Mouse (Mus musculus) forebrain, embryonic 13.5 days (tissue): ENCODE data around the gene Kirrel2. TPM values are rescaled to one million over a fixed set of nuclear protein-coding genes. Genes with fewer than 3 reads are reported as not detected.
A peak's percentile ranks its signal among the peaks of the same experiment; 100 is the strongest.
"Not testable (repeated sequence)": the region's sequence is repeated elsewhere in the genome, so short reads cannot be mapped to it uniquely, and the experiment has no call there.

Experiments
- ATAC-seq: fragments of 200-750 bp; cut with Nextera tagmentation; 2 replicates; pipeline ENCODE4 v1.8.0; 2017
- H3K27ac ChIP-seq: fragments of 300-500 bp; sonication (generic); 2 replicates; pipeline ENCODE4 v1.5.1; 2015; ENCODE audit warnings: inconsistent platforms, mild to moderate bottlenecking, moderate library complexity
- H3K27me3 ChIP-seq: fragments of 300-500 bp; sonication (generic); 2 replicates; pipeline ENCODE4 v1.6.1; 2015; ENCODE audit warnings: mild to moderate bottlenecking, inconsistent platforms
- H3K36me3 ChIP-seq: fragments of 300-500 bp; sonication (generic); 2 replicates; pipeline ENCODE4 v1.6.1; 2015; ENCODE audit warnings: mild to moderate bottlenecking, inconsistent platforms; ENCODE audit not compliant: poor library complexity, severe bottlenecking
- H3K4me1 ChIP-seq: fragments of 300-500 bp; sonication (generic); 2 replicates; pipeline ENCODE4 v1.6.1; 2015; ENCODE audit warnings: inconsistent platforms
- H3K4me2 ChIP-seq: fragments of 300-500 bp; sonication (generic); 2 replicates; pipeline ENCODE4 v1.6.1; 2015; ENCODE audit warnings: inconsistent platforms, mild to moderate bottlenecking, moderate library complexity
- H3K4me3 ChIP-seq: fragments of 300-500 bp; sonication (generic); 2 replicates; pipeline ENCODE4 v1.5.1; 2015; ENCODE audit warnings: mild to moderate bottlenecking, inconsistent platforms
- H3K9ac ChIP-seq: fragments of 300-500 bp; sonication (generic); 2 replicates; pipeline ENCODE4 v1.6.1; 2015; ENCODE audit warnings: mild to moderate bottlenecking, inconsistent platforms
- H3K9me3 ChIP-seq: fragments of 300-500 bp; sonication (generic); replicated peaks from 2 replicates; pipeline ENCODE4 v1.6.1; 2016; ENCODE audit warnings: inconsistent platforms
- WGBS: fragments of 180-500 bp; shearing (Covaris S2); methylation state at CpG from one replicate; pipeline ENCODE4 v1.1.7; 2015; 5-methylcytosine and 5-hydroxymethylcytosine counted together
- polyA plus RNA-seq: library from polyadenylated mRNA; unstranded; fragments of >200 nt; fragmentation: Nextera tagmentation; extraction: Ambion mirVana; gene quantifications from 2 replicates; pipeline ENCODE4 v1.2.1, GENCODE M21; 2015

Kirrel2 gene
- polyA plus RNA-seq, result 0.36 and 0.65 TPM in 2 replicates

- H3K4me3 ChIP-seq, result peak within 1 kb of the TSS; percentile 27
- peaks cover 100% of the 10 kb centered on the region for H3K27me3 ChIP-seq
- peak; percentile 84 for ATAC-seq
- H3K9ac ChIP-seq, result peak within 1 kb of the TSS; percentile 48
- no peaks in the 10 kb centered on the region for H3K9me3 ChIP-seq
- H3K4me1 ChIP-seq, result peaks cover 35% of the 10 kb centered on the region
- H3K36me3 ChIP-seq, result no peaks in the 10 kb centered on the region
- 2% methylated on average over 16 of the region's 16 CpGs for WGBS
- H3K4me2 ChIP-seq, result peak within 1 kb of the TSS; percentile 54
- H3K27ac ChIP-seq, result no peak within 1 kb of the TSS
Observed at GRCm38 (mm10) chr7:30457629-30458330, at the start of gene Kirrel2, which contains the start of gene Nphs1. Gene Kirrel2 (minus strand): TSS chr7:30457690. Gene Nphs1 (plus strand): TSS chr7:30458315.

DNA sequence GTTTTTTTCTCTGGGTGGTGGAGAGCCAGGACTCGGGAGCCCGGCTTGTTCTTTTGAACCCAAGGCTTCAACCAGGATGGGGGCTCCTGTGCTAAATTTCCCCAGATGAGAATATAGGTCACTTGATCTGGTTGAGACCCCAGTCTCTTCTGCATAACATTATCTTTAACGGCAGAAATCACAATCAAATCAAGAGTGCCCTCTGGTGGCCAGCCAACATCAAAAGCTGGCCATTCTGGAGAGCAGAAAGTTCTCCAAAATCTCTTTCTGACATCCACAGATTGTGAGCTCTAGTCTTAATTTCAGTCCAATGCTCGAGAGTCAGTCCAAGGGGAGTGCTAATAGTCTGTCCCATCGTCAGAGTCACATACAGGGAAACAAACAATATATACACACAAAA is 43.7 kb upstream of the Kirrel2 start:
- H3K9me3 ChIP-seq, H3K4me1 ChIP-seq, H3K4me3 ChIP-seq, ATAC-seq, H3K4me2 ChIP-seq, H3K36me3 ChIP-seq, H3K27ac ChIP-seq, H3K9ac ChIP-seq, H3K27me3 ChIP-seq: not testable (repeated sequence)
- 69% methylated on average over 5 of the region's 5 CpGs for WGBS

GRCm38 (mm10) chr7:30495506-30496042 is 38.1 kb upstream of the Kirrel2 start:
- H3K27ac ChIP-seq, H3K9me3 ChIP-seq, H3K27me3 ChIP-seq, H3K4me2 ChIP-seq, ATAC-seq, H3K4me1 ChIP-seq, H3K36me3 ChIP-seq, H3K4me3 ChIP-seq, H3K9ac ChIP-seq: not testable (repeated sequence)
- WGBS, result 59% methylated on average over 5 of the region's 5 CpGs

- Histone ChIP-seq H3K9me3 (no peaks in the 10 kb centered on the region), H3K9ac (no peak within 1 kb of the TSS), H3K4me2 (no peak within 1 kb of the TSS), H3K4me1 (no peaks in the 10 kb centered on the region), H3K36me3 (no peaks in the 10 kb centered on the region), H3K4me3 (no peak within 1 kb of the TSS), H3K27ac (no peak within 1 kb of the TSS), H3K27me3 (peaks cover 6% of the 10 kb centered on the region; the same call in 1 of the 2 replicates)
- WGBS, result 55% methylated on average over 11 of the region's 11 CpGs
- no peak for ATAC-seq
Observed at GRCm38 (mm10) chr7:30493401-30493931, 36.0 kb upstream of the Kirrel2 start, which contains the start of gene Prodh2. Gene Prodh2 (plus strand): TSS chr7:30493622.

GRCm38 (mm10) chr7:30492765-30493164 is 35.3 kb upstream of the Kirrel2 start:
- H3K27me3 ChIP-seq, result peaks cover 6% of the 10 kb centered on the region; the same call in 1 of the 2 replicates
- H3K9ac ChIP-seq, result no peak overlapping the region
- H3K27ac ChIP-seq, result no peak overlapping the region
- H3K4me2 ChIP-seq, result no peak overlapping the region
- WGBS, result 19% methylated on average over 4 of the region's 4 CpGs
- H3K9me3 ChIP-seq, result no peaks in the 10 kb centered on the region
- peak; percentile 50; the same call in 1 of the 2 replicates for ATAC-seq
- H3K36me3 ChIP-seq, result no peaks in the 10 kb centered on the region
- H3K4me3 ChIP-seq, result no peak overlapping the region
- no peaks in the 10 kb centered on the region for H3K4me1 ChIP-seq

- Histone ChIP-seq H3K9ac (no peak overlapping the region), H3K4me3 (no peak overlapping the region), H3K9me3 (no peaks in the 10 kb centered on the region), H3K36me3 (no peaks in the 10 kb centered on the region), H3K4me2 (no peak overlapping the region), H3K4me1 (no peaks in the 10 kb centered on the region), H3K27me3 (peaks cover 6% of the 10 kb centered on the region; the same call in 1 of the 2 replicates), H3K27ac (no peak overlapping the region)
- 18% methylated on average over 6 of the region's 6 CpGs for whole genome bisulfite sequencing
- ATAC-seq, result no peak
Observed at GRCm38 (mm10) chr7:30490957-30491307, 33.4 kb upstream of the Kirrel2 start.

GRCm38 (mm10) chr7:30490251-30490956 is 32.9 kb upstream of the Kirrel2 start:
- H3K4me1 ChIP-seq, result no peaks in the 10 kb centered on the region
- no peaks in the 10 kb centered on the region for H3K36me3 ChIP-seq
- H3K9ac ChIP-seq, result no peak overlapping the region
- H3K27me3 ChIP-seq, result peaks cover 6% of the 10 kb centered on the region; the same call in 1 of the 2 replicates
- ATAC-seq, result no peak
- no peak overlapping the region for H3K4me2 ChIP-seq
- no peak overlapping the region for H3K27ac ChIP-seq
- WGBS, result 37% methylated on average over 16 of the region's 16 CpGs
- H3K4me3 ChIP-seq, result no peak overlapping the region
- H3K9me3 ChIP-seq, result no peaks in the 10 kb centered on the region

GRCm38 (mm10) chr7:30484250-30484649 is 26.8 kb upstream of the Kirrel2 start:
- Histone ChIP-seq H3K36me3 (no peaks in the 10 kb centered on the region), H3K4me1 (no peaks in the 10 kb centered on the region), H3K9ac (no peak overlapping the region), H3K4me2 (no peak overlapping the region), H3K27me3 (peaks cover 20% of the 10 kb centered on the region), H3K27ac (no peak overlapping the region), H3K9me3 (no peaks in the 10 kb centered on the region), H3K4me3 (no peak overlapping the region)
- ATAC-seq, result no peak
- 17% methylated on average over 8 of the region's 8 CpGs for WGBS

DNA sequence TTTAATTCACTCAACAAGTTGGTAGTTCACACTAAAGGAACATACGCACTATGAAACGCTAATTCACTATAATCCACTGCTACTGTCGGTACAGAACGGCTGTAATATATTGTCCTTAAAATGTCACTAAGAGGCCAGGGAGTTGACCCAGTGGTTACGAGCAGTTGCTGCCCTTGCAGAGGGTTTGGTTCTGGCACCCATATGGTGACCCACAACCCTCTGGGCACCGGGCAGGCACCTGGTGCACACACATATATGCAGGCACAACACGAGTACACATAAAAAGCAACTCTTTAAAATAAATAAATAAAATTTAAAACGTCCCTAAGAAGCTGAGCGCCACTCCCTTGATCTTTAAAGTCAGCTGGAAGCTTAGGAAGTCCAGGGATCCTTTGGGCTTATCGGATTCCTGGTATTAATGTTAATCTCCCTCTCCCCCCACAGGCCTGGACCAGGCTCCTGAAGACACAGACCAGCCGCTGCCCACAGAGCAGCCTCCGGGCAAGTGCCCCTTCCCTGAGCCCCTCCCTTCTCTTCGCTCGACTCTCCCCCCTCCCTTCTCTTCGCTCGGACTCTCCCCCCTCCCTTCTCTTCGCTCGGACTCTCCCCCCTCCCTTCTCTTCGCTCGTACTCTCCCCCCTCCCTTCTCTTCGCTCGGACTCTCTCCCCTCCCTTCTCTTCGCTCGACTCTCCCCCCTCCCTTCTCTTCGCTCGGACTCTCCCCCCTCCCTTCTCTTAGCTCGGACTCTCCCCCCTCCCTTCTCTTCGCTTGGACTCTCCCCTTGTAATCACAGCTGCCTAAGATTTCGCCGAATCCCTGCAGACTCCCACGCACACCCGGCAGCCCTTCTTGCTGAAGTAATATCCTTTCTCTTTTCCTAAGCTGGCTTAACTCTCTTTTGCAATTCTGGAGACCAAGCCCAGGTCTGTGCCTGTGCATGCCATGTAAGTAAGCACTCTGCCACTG is 20.2 kb upstream of the Kirrel2 start:
- H3K4me3 ChIP-seq, result peak overlapping the region; percentile 34
- H3K4me1 ChIP-seq, result peaks cover 9% of the 10 kb centered on the region
- WGBS, result 8% methylated on average over 31 of the region's 32 CpGs
- H3K27me3 ChIP-seq, result peaks cover 16% of the 10 kb centered on the region
- ATAC-seq, result peak; percentile 55; the same call in 1 of the 2 replicates
- peak overlapping the region; percentile 34 for H3K9ac ChIP-seq
- no peak overlapping the region for H3K27ac ChIP-seq
- no peaks in the 10 kb centered on the region for H3K36me3 ChIP-seq
- peak overlapping the region; percentile 59 for H3K4me2 ChIP-seq
- no peaks in the 10 kb centered on the region for H3K9me3 ChIP-seq

GRCm38 (mm10) chr7:30476136-30476535 is 18.6 kb upstream of the Kirrel2 start:
- H3K4me1 ChIP-seq, H3K9ac ChIP-seq, ATAC-seq, H3K9me3 ChIP-seq, H3K27ac ChIP-seq, H3K4me2 ChIP-seq, H3K4me3 ChIP-seq, H3K36me3 ChIP-seq: not testable (repeated sequence)
- 85% methylated on average over 6 of the region's 7 CpGs for WGBS
- peaks cover 11% of the 10 kb centered on the region for H3K27me3 ChIP-seq

DNA sequence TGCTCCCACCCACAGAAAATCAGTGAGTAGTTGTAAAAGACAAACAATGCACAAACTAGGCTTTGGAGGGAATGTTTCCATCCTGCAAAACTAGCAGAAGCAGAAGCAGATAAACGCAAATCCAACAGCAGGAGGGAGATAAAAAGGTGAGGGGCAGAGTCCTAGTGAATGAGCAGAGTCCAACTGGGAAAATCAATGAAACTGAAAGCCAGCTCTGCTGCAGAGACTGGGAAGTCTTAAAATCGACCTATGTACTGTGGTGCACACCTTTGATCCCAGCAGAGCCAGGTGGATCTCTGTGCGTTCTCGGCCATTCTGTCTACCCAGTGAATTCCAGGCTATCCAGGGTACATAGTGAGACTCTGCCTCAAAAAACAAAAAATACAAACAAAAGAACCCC is 17.5 kb upstream of the Kirrel2 start:
- H3K4me2 ChIP-seq, result no peak overlapping the region
- no peaks in the 10 kb centered on the region for H3K36me3 ChIP-seq
- 70% methylated on average over 4 of the region's 4 CpGs for whole genome bisulfite sequencing
- no peak overlapping the region for H3K9ac ChIP-seq
- H3K27ac ChIP-seq, result no peak overlapping the region
- no peaks in the 10 kb centered on the region for H3K9me3 ChIP-seq
- H3K4me1 ChIP-seq, result peaks cover 9% of the 10 kb centered on the region
- H3K27me3 ChIP-seq, result peaks cover 14% of the 10 kb centered on the region
- ATAC-seq, result no peak
- no peak overlapping the region for H3K4me3 ChIP-seq
